Mouse (Mus musculus) midbrain, postnatal 0 days (tissue): ENCODE results near the gene Cabp2. TPM values are rescaled to one million over a fixed set of nuclear protein-coding genes. Genes with fewer than 3 reads are reported as not detected.

Experiments
- ATAC-seq: fragments of 200-750 bp; cut with Nextera tagmentation; 2 replicates; pipeline ENCODE4 v1.8.0; 2017; ENCODE audit warnings: moderate number of reproducible peaks, mild to moderate bottlenecking, moderate TSS enrichment, moderate library complexity; ENCODE audit not compliant: low FRiP score
- DNase-seq: peaks from one replicate; pipeline ENCODE4 v3.0.0-alpha.2; 2015; ENCODE audit warnings: low spot score
- H3K27ac ChIP-seq: fragments of 300-500 bp; sonication (generic); 2 replicates; pipeline ENCODE4 v1.5.1; 2014; ENCODE audit warnings: low read depth, mild to moderate bottlenecking, low read length, mixed read lengths
- H3K27me3 ChIP-seq: fragments of 300-500 bp; sonication (generic); 2 replicates; pipeline ENCODE4 v1.6.1; 2014; ENCODE audit warnings: low read length, control low read depth, mixed read lengths; ENCODE audit not compliant: insufficient read depth
- H3K36me3 ChIP-seq: fragments of 300-500 bp; sonication (generic); 2 replicates; pipeline ENCODE4 v1.6.1; 2014; ENCODE audit warnings: low read length, control low read depth, mixed read lengths; ENCODE audit not compliant: insufficient read depth
- H3K4me1 ChIP-seq: fragments of 300-500 bp; sonication (generic); 2 replicates; pipeline ENCODE4 v1.6.1; 2014; ENCODE audit warnings: mild to moderate bottlenecking, control low read depth, antibody characterized with exemption, low read length, mixed read lengths; ENCODE audit not compliant: insufficient read depth
- H3K4me2 ChIP-seq: fragments of 300-500 bp; sonication (generic); 2 replicates; pipeline ENCODE4 v1.6.1; 2014; ENCODE audit warnings: low read depth, mild to moderate bottlenecking, low read length, mixed read lengths; ENCODE audit not compliant: poor library complexity, severe bottlenecking
- H3K4me3 ChIP-seq: fragments of 300-500 bp; sonication (generic); 2 replicates; pipeline ENCODE4 v1.5.1; 2014; ENCODE audit warnings: low read depth, mild to moderate bottlenecking, low read length, moderate library complexity
- H3K9ac ChIP-seq: fragments of 300-500 bp; sonication (generic); replicated peaks from 2 replicates; pipeline ENCODE4 v1.6.1; 2014; ENCODE audit warnings: mild to moderate bottlenecking, low read length, moderate library complexity, mixed read lengths; ENCODE audit not compliant: poor library complexity, severe bottlenecking
- H3K9me3 ChIP-seq: fragments of 300-500 bp; sonication (generic); 2 replicates; pipeline ENCODE4 v1.6.1; 2016; ENCODE audit warnings: low read length, control low read depth
- CTCF ChIP-seq: IDR thresholded peaks from 2 replicates; pipeline ENCODE4 v1.5.1; 2016; ENCODE audit warnings: antibody characterized with exemption, mild to moderate bottlenecking
- WGBS: fragments of 180-500 bp; shearing (Covaris S2); extraction: QIAGEN DNeasy Blood & Tissue Kit; methylation state at CpG from one replicate; pipeline ENCODE4 v1.1.7; 2014; 5-methylcytosine and 5-hydroxymethylcytosine counted together
- polyA plus RNA-seq: library from polyadenylated mRNA; unstranded; fragments of >200 nt; fragmentation: Nextera tagmentation; extraction: Ambion mirVana; gene quantifications from 2 replicates; pipeline ENCODE4 v1.2.1, GENCODE M21; 2015
- total RNA-seq: library from RNA; depleted of rRNA; stranded (reverse); fragments of >200 nt; gene quantifications from 2 replicates; pipeline ENCODE4 v1.2.3, GENCODE M21; 2014

Cabp2 gene
- total and polyA plus RNA-seq, 2 experiments from 2014 or later = not detected

DNA sequence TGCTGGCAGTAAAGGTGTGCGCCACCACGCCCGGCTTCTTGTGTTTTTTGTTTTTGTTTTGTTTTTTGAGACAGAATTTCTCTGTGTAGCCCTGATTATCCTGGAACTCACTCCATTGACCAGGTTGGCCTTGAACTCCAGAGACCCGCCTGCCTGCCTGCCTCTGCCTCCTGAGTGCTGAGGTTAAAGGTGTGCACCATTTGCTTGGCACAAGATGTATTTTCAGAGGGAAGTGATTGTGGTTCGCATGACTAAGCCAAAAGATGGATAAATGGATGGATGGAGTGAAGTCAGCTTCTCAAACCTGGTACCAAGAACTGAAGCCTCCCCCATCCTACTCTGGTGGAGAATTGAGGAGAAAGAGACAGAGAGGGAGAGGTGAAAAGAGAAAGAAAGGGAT is 26.8 kb upstream of the Cabp2 start:
- Histone ChIP-seq H3K4me3 (no peak overlapping the region), H3K9me3 (no peaks in the 10 kb centered on the region), H3K4me2 (no peak overlapping the region), H3K9ac (no peak overlapping the region), H3K27ac (no peak overlapping the region), H3K4me1 (no peaks in the 10 kb centered on the region), H3K36me3 (no peaks in the 10 kb centered on the region), H3K27me3 (no peaks in the 10 kb centered on the region)
- no peak for TF ChIP-seq CTCF
- DNase-seq (no peak), ATAC-seq (no peak)
- WGBS = 88% methylated on average over 5 of the region's 5 CpGs

- Histone ChIP-seq H3K9ac (no peak overlapping the region), H3K27ac (no peak overlapping the region), H3K4me1 (no peaks in the 10 kb centered on the region), H3K4me2 (no peak overlapping the region), H3K4me3 (no peak overlapping the region), H3K27me3 (no peaks in the 10 kb centered on the region), H3K36me3 (no peaks in the 10 kb centered on the region), H3K9me3 (no peaks in the 10 kb centered on the region)
- DNase-seq = no peak
- no peak for TF ChIP-seq CTCF
- 71% methylated on average over 8 of the region's 8 CpGs for WGBS
- no peak for ATAC-seq
Observed at GRCm38 (mm10) chr19:4055216-4055946, 26.0 kb upstream of the Cabp2 start.

GRCm38 (mm10) chr19:4055947-4056693 is 25.3 kb upstream of the Cabp2 start:
- 63% methylated on average over 15 of the region's 15 CpGs for WGBS
- TF ChIP-seq CTCF = no peak
- H3K27ac ChIP-seq = no peak overlapping the region
- no peak overlapping the region for H3K9ac ChIP-seq
- DNase-seq (no peak), ATAC-seq (no peak)
- H3K36me3 ChIP-seq = no peaks in the 10 kb centered on the region
- H3K4me1 ChIP-seq = no peaks in the 10 kb centered on the region
- H3K27me3 ChIP-seq = no peaks in the 10 kb centered on the region
- no peaks in the 10 kb centered on the region for H3K9me3 ChIP-seq
- no peak overlapping the region for H3K4me2 ChIP-seq
- H3K4me3 ChIP-seq = no peak overlapping the region

- H3K9ac ChIP-seq = no peak overlapping the region
- 44% methylated on average over 4 of the region's 4 CpGs for WGBS
- H3K27ac ChIP-seq = no peak overlapping the region
- H3K4me2 ChIP-seq = no peak overlapping the region
- H3K27me3 ChIP-seq = no peaks in the 10 kb centered on the region
- DNase-seq (no peak), ATAC-seq (no peak)
- H3K9me3 ChIP-seq = no peaks in the 10 kb centered on the region
- TF ChIP-seq CTCF = no peak
- no peak overlapping the region for H3K4me3 ChIP-seq
- no peaks in the 10 kb centered on the region for H3K4me1 ChIP-seq
- H3K36me3 ChIP-seq = no peaks in the 10 kb centered on the region
Observed at GRCm38 (mm10) chr19:4056727-4057126, 24.7 kb upstream of the Cabp2 start.

GRCm38 (mm10) chr19:4057389-4057788 is 24.0 kb upstream of the Cabp2 start:
- DNase-seq (no peak), ATAC-seq (no peak)
- H3K4me1 ChIP-seq = no peaks in the 10 kb centered on the region
- no peak overlapping the region for H3K4me2 ChIP-seq
- H3K9ac ChIP-seq = no peak overlapping the region
- H3K9me3 ChIP-seq = no peaks in the 10 kb centered on the region
- 85% methylated on average over 13 of the region's 13 CpGs for WGBS
- TF ChIP-seq CTCF = no peak
- no peaks in the 10 kb centered on the region for H3K27me3 ChIP-seq
- H3K36me3 ChIP-seq = no peaks in the 10 kb centered on the region
- H3K27ac ChIP-seq = no peak overlapping the region
- no peak overlapping the region for H3K4me3 ChIP-seq

- no peak overlapping the region for H3K27ac ChIP-seq
- no peaks in the 10 kb centered on the region for H3K27me3 ChIP-seq
- no peaks in the 10 kb centered on the region for H3K9me3 ChIP-seq
- ATAC-seq (no peak), DNase-seq (no peak)
- no peak for TF ChIP-seq CTCF
- H3K4me2 ChIP-seq = no peak overlapping the region
- no peaks in the 10 kb centered on the region for H3K4me1 ChIP-seq
- no peak overlapping the region for H3K4me3 ChIP-seq
- WGBS = 95% methylated on average over 7 of the region's 7 CpGs
- no peaks in the 10 kb centered on the region for H3K36me3 ChIP-seq
- no peak overlapping the region for H3K9ac ChIP-seq
Observed at GRCm38 (mm10) chr19:4057962-4058361, 23.4 kb upstream of the Cabp2 start.
